In the genomic region with DNA sequence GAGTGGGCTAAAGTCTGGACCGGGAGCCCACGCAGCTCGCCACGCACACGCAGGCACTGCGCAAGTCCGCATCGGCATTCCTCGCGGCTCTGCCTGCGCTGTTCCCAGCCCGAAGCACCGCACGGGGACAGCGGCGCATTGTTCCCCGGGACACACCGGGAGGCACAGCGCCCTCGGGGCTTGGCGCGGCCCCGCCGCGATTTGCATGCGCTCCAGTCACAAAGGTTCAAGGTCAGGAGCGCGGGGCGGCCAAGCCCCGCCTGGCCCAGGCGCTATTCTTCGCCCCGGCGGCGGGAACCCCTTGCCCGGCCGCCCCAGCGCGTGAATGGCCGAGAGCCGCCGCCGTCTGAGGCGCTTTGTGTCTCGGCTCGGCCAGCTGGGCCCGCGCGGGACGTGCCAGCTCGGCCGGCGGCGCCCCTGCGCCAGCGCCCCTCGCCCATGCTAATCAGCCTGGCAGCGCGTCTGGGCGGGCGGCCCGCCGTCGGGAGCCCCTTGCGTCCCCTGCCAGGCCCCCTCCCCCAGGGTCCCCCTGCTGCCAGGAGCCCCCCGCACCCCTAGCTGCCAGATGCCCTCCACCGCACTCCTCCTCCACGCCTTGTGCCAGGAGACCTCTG, we compare ENCODE assay signal across 9 mouse cellular contexts. TPM values are rescaled to one million over a fixed set of nuclear protein-coding genes. Genes with fewer than 3 reads are reported as not detected.
DNase-seq lines count a peak whose midpoint lies in the region; ATAC-seq lines count a peak whose summit lies in the region.
"Had no signal": no experiment of that assay in that cellular context is flagged by ENCODE, and none has a peak within 500 bp of the region (broad histone marks: within the 10 kb centered on the region; RNA-seq: fewer than 3 reads in every experiment).

No protein-coding gene starts in this region.

- 1% methylated on average over 68 of the region's 68 CpGs for WGBS in embryonic facial prominence, embryonic 13.5 days
- 2% methylated on average over 67 of the region's 68 CpGs for WGBS in lung, embryonic 15.5 days

- no peaks in the 10 kb centered on the region for H3K36me3 ChIP-seq in embryonic facial prominence, embryonic 13.5 days
- no peaks in the 10 kb centered on the region for H3K36me3 ChIP-seq in lung, embryonic 15.5 days

- intact Hi-C loops in heart, postnatal 25 days (cut with DNase I), result no loop called here

- peaks cover 72% of the 10 kb centered on the region for H3K27me3 ChIP-seq in embryonic facial prominence, embryonic 13.5 days
- peaks cover 39% of the 10 kb centered on the region for H3K27me3 ChIP-seq in lung, embryonic 15.5 days

- peak overlapping the region; percentile 51 for H3K4me3 ChIP-seq in embryonic facial prominence, embryonic 13.5 days
- H3K4me3 ChIP-seq in lung, embryonic 15.5 days, result peak overlapping the region; percentile 44

- H3K9ac ChIP-seq in embryonic facial prominence, embryonic 13.5 days, result peak overlapping the region; percentile 78
- H3K9ac ChIP-seq in lung, embryonic 15.5 days, result peak overlapping the region; percentile 49

- ATAC-seq in embryonic facial prominence, embryonic 13.5 days (ENCODE audit: insufficient number of reproducible peaks, insufficient read depth, low FRiP score, low TSS enrichment, low read depth), result no peak
- peak; percentile 55; the same call in 1 of the 2 replicates for ATAC-seq in lung, embryonic 15.5 days (ENCODE audit: borderline replicate concordance, extremely low read depth, low FRiP score, low TSS enrichment)

- peak overlapping the region; percentile 84 for H3K4me2 ChIP-seq in embryonic facial prominence, embryonic 13.5 days
- H3K4me2 ChIP-seq in lung, embryonic 15.5 days, result peak overlapping the region; percentile 85

- peaks cover 12% of the 10 kb centered on the region; the same call in 1 of the 2 replicates for H3K4me1 ChIP-seq in embryonic facial prominence, embryonic 13.5 days
- peaks cover 10% of the 10 kb centered on the region; the same call in 1 of the 2 replicates for H3K4me1 ChIP-seq in lung, embryonic 15.5 days

- peaks cover 3% of the 10 kb centered on the region; the same call in 1 of the 2 replicates for H3K9me3 ChIP-seq in embryonic facial prominence, embryonic 13.5 days
- H3K9me3 ChIP-seq in lung, embryonic 15.5 days, result no peaks in the 10 kb centered on the region

- H3K27ac ChIP-seq in embryonic facial prominence, embryonic 13.5 days, result no peak overlapping the region
- H3K27ac ChIP-seq in lung, embryonic 15.5 days, result no peak overlapping the region

- peak; percentile 62 to 65 for DNase-seq in heart, adult 18-20 months
- DNase-seq in heart, postnatal 25 days (ENCODE audit: low spot score), result no peak
- peak; percentile 68 for DNase-seq in heart, postnatal 4 days
- DNase-seq in layer of hippocampus, adult 9-11 months, result peak; percentile 62
- peak; percentile 55 to 62 for DNase-seq in right cerebral cortex, adult 2 months (ENCODE audit: low spot score in 2 of 2)
- no peak for DNase-seq in c-Kit-positive CD71-positive TER-119-positive erythroid progenitor cells, embryonic 14.5 days (ENCODE audit: low spot score)

RNA-seq across cellular contexts. Expression of gene Wnt7b, which starts 43.5 kb away (rescaled TPM):
- total RNA-seq in heart, adult 18-20 months (2021), result under 1 TPM; 0.10 to 0.28 TPM
- total RNA-seq in heart, postnatal 25 days (2021), result under 1 TPM; 0.13 to 0.17 TPM
- polyA plus RNA-seq in embryonic facial prominence, embryonic 13.5 days (2015; fragmentation: Nextera tagmentation; extraction: Ambion mirVana), result 35.0 and 44.9 TPM in 2 replicates
- total RNA-seq in heart, postnatal 4 days (2021), result under 1 TPM; 0.21 to 0.27 TPM
- 56.5 and 57.6 TPM in 2 replicates for polyA plus RNA-seq in lung, embryonic 15.5 days (2015; fragmentation: Nextera tagmentation; extraction: Ambion mirVana)
- total RNA-seq: MEL had no signal

Comparison
In these comparisons a context has a peak if more than half of its experiments do, and no peak if none do; other contexts are left out.
1. DNase-seq: peak in heart, adult 18-20 months (2 of 2), heart, postnatal 4 days (single experiment), layer of hippocampus, adult 9-11 months (single experiment) and right cerebral cortex, adult 2 months (2 of 2); none in heart, postnatal 25 days (single experiment) and c-Kit-positive CD71-positive TER-119-positive erythroid progenitor cells, embryonic 14.5 days (single experiment).